Mouse (Mus musculus) adrenal gland, postnatal 25 days (tissue): Measurements from ENCODE around the gene Rab3c. TPM values are rescaled to one million over a fixed set of nuclear protein-coding genes. Genes with fewer than 3 reads are reported as not detected.

Source experiments
- DNase-seq: peaks from one replicate; pipeline ENCODE4 v3.0.0; 2021; ENCODE audit warnings: mixed read lengths
- total RNA-seq: library from RNA; stranded (reverse); gene quantifications from 2 replicates; pipeline ENCODE4 v1.2.3, GENCODE M21; 2021

The Rab3c gene
- total RNA-seq, 1 experiment from 2014 or later, result 33.2 TPM

DNA sequence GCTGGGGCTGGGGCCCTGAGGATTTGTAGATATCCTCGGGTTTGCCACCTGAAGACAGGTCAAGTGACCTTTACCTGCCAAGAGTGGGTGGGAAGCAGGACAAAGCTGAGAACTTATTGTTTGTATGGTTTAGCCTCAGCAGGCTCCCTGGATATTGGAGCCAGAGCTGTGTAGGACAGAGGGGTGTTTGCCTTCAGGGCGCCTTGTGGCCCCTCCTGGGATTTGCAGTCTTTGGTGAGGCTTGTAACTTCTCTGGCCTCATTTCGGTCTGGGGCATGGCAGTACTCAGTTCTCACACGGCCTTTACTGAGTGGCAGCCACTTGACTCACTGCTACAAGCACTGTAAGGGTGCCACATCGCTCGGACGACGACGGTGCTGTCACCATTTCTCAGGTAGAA is 261.0 kb downstream of the Rab3c start:
- DNase-seq, result no peak

DNA sequence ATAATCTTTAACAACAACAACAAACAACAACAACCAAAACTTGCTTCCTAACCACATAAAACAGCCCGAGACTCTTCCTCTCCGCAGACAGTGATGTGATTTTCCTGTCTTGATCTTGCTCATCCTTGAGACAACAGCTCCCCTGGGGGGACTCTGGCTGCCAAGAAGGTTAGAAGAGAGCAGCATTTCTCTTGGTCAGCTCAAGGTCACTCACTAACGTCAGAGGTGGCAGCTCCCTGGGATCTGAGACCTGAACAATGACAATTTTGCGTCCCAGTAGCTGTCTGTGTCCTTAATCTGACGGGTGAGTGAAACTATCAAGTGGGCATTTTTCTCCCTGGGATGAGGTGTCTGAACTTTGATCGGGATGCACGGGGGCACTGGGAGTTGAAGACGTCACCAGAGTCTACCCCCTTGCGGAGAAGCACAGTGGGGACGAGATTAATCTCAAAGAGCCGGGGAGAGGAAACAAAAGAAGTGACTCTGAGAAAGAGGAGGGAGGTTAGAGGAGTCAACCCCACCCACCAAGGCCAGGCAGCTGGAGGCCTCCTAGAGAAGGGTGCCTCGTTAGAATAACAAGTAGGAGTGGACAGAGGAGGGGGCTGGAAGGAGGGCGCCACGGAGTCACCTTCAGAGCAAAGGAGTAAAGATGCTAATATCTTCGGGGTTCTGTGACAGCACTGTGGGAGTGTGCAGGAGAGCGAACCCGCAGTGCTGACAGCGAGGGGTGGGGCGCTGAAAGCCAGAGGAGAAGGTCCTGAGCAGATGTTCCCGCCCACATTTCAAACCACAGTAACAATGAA is 261.7 kb downstream of the Rab3c start:
- DNase-seq, result peak; percentile 30

DNA sequence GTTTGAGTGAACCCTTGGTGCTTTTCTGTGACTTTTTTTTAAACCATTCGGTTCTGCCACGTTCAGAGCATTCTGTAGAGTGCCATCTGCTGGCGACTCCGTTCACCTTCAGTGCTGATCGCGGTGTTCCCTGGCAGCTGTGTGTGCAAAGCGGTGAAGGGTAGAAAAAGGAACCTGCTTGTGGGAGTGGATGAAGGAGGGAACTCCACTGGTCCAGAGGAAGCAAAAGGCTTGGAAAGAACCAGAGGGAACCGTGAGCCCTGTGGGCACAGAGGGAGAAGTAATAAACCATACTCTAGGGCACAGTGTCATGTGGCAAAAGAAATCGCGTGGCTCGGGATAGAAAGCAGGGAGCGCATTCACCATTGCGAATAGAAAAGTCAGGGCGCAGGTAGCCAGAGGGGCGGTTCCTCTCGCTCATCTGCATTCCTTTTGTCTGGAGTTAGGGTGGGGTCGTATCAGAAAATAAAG is 262.3 kb downstream of the Rab3c start:
- peak; percentile 82 for DNase-seq

DNA sequence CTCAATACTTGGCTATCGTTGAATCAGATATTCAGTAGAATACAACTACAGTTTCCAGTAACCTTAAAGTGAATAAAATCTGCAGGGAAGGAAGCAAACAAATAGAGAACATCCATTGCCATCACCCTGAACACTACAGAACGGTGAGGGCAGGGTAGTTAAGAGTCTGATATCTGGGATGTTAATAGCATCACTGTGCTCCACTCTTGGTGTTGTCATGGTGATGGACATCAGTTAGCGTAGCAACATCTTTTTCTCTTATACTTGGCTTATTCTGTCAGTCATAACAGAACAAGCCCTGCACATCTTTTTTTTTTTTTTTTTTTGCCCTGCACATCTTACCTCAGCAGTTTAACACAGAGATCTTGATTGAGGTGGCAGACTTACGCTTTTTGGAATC is 268.8 kb downstream of the Rab3c start:
- DNase-seq, result no peak

DNA sequence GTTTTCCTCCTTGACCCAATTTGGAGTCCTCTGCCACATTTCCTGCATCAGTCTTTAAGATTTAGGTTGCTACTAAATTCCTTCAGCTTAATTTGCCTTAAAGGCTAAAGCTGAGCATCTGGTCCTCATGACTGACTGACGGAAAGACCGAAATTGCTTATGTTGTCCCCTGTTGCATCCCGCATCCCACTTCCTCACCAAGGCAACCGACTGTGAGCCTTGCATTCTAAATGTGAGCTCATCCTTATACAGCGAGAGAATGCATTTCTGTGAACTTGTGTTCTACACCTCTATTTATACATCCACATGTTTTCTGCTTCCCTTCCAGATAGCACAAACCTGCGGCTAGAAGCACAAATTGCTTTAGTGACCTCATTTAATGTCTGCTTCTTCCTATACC is 269.9 kb downstream of the Rab3c start:
- no peak for DNase-seq

DNA sequence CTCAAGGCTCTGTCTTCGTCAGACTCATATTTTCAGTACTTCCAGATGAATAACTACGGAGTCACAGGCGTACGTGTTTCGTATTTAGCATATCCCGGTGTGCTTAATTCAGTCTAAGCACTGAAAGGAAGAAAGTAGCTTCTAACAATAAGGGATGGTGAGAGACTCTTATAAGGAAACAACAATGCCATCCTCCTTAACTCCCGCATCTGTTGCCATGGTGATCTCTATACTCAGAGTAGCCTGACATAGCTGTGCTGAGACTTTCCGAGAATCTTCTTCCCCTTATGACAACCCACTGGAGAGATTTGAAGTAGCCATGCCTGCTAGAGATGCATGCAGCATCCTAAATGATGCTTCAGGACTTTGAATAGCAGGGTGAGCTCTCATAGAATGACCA is 272.3 kb downstream of the Rab3c start:
- DNase-seq, result no peak

DNA sequence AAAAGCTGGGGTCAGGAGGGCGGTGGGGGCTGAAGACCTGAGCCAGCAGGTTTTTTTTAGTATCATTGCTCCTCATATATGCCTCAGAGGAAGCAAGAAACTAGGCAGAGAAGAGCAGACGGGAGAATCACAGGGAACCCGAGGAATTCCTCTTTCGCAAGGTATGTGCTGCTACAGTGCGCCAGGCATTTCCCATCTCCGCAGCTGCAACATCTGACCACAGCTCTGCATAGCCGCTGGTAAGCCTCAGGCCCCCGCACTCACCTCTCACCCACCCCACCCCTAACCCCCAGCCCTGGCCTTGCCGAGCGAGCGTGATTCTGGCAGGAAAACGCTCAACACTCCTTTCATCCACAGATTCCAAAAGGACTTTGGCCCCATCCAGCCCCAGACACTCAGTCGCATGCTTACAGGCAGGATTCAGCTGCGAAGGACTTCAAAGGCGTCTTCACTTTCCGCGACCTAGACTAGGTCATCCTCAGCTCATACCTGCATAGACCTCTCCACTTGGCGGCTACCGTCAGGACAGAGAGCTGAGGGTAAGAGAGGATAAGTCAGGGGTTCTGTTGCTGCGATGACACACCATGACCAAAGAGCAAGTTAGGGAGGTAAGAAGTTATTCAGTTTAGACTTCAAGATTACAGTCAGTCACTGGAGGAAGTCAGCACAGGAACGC is 274.6 kb downstream of the Rab3c start:
- DNase-seq, result no peak

Other genes with a start within 250 kb of the Rab3c start
- gene Gapt, start 76.2 kb upstream of the Rab3c start, total RNA-seq, result not detected in 2 replicates
- 16.0 and 23.3 TPM in 2 replicates for gene Plk2, start 114.0 kb upstream of the Rab3c start, total RNA-seq